Mouse (Mus musculus) embryonic facial prominence, embryonic 10.5 days (tissue): ENCODE data around the gene Fbxw14. TPM values are rescaled to one million over a fixed set of nuclear protein-coding genes. Genes with fewer than 3 reads are reported as not detected.
"Not testable (repeated sequence)": the region's sequence is repeated elsewhere in the genome, so short reads cannot be mapped to it uniquely, and the experiment has no call there.

ENCODE experiments used
- DNase-seq: peaks from one replicate; pipeline ENCODE4 v3.0.0-alpha.2; 2017; ENCODE audit warnings: low spot score
- H3K27ac ChIP-seq: fragments of 300-500 bp; sonication (generic); replicated peaks from 2 replicates; pipeline ENCODE4 v1.5.1; 2016; ENCODE audit warnings: mild to moderate bottlenecking
- H3K27me3 ChIP-seq: fragments of 300-500 bp; sonication (generic); replicated peaks from 2 replicates; pipeline ENCODE4 v1.6.1; 2016; ENCODE audit warnings: low read depth, mild to moderate bottlenecking; ENCODE audit not compliant: poor library complexity, severe bottlenecking
- H3K36me3 ChIP-seq: fragments of 300-500 bp; sonication (generic); replicated peaks from 2 replicates; pipeline ENCODE4 v1.6.1; 2016; ENCODE audit warnings: mild to moderate bottlenecking, moderate library complexity
- H3K4me1 ChIP-seq: fragments of 300-500 bp; sonication (generic); 2 replicates; pipeline ENCODE4 v1.6.1; 2016
- H3K4me3 ChIP-seq: fragments of 300-500 bp; sonication (generic); 2 replicates; pipeline ENCODE4 v1.5.1; 2016; ENCODE audit warnings: mild to moderate bottlenecking, moderate library complexity
- H3K9me3 ChIP-seq: fragments of 300-500 bp; sonication (generic); 2 replicates; pipeline ENCODE4 v1.6.1; 2016; ENCODE audit warnings: mild to moderate bottlenecking
- WGBS: fragments of 180-500 bp; shearing (Covaris S2); methylation state at CpG from one replicate; pipeline ENCODE4 v1.1.7; 2016; 5-methylcytosine and 5-hydroxymethylcytosine counted together
- polyA plus RNA-seq: library from polyadenylated mRNA; unstranded; fragments of >200 nt; fragmentation: Nextera tagmentation; extraction: Ambion mirVana; gene quantifications from 2 replicates; pipeline ENCODE4 v1.2.1, GENCODE M21; 2016

Fbxw14 gene
- polyA plus RNA-seq = not detected in 2 replicates

DNA sequence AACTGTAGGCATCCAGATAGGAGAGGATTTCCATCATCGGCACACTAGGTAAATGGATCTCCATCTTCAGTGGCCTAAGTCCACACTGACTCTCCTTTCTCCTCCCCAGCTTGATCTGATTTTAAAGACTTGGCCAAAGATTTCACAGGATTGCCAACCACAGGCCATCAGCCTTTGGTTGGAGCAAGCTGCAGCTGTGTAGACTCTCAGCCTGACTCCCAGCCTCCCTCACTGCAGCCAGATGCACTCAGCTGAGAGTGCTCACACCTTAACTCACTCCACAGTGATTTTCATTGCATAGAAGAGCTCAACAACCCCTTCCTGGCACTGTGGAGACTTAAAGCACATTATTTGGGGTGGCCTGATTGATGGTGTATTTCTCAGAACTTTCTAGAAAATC, at the start of gene Fbxw14:
TSS of gene Fbxw14 (minus strand) at position 101 of the 400 bp plus-strand sequence.
- not testable (repeated sequence) for DNase-seq

DNA sequence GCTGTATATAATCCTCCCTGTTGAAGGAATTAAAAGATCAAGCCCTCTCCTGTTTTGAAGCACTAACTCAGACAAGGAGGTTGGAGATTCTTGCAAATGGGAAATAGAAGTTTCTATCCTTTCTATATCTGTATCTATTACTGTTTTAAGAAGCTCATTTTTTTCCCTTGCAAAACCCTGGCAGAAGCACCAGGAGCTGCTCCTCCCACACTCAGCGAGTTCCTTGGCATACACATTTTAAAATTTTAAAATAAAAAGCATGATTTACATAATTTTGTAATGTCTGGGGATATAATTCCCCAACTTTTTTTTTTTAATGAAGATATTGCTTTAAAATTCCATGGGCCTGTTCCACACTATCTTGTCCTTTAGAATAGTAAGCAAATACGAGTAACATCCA, 24.4 kb downstream of the Fbxw14 start:
- Histone ChIP-seq H3K27me3 (no peaks in the 10 kb centered on the region), H3K36me3 (no peaks in the 10 kb centered on the region), H3K27ac (no peak overlapping the region), H3K4me3 (no peak overlapping the region), H3K4me1 (no peaks in the 10 kb centered on the region), H3K9me3 (peaks cover 8% of the 10 kb centered on the region; the same call in 1 of the 2 replicates)
- 71% methylated on average over 2 of the region's 2 CpGs for WGBS
- DNase-seq = no peak

More for the DNA sequence above, at the start of gene Fbxw14:
- not testable (repeated sequence) for H3K4me3 ChIP-seq, H3K27me3 ChIP-seq, H3K4me1 ChIP-seq, H3K36me3 ChIP-seq, H3K27ac ChIP-seq, H3K9me3 ChIP-seq
- WGBS = 100% methylated on average over 1 of the region's 1 CpGs

DNA sequence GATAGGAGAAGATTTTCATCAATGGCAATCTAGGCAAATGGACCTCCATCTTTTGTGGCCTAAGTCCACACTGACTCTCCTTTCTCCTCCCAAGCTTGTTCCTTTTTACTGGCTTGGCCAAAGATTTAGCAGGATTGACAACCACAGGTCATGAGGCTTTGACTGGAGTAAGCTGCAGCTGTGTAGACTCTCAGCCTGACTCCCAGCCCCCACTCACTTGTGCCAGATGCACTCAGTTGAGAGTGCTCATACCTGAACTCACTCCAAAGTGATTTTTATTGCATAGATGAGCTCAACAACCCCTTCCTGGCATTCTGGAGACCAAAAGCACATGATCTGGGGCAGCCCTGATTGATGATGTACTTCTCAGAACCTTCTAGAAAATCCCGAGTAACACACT, 52.8 kb downstream of the Fbxw14 start, which contains the start of gene Fbxw20:
TSS of gene Fbxw20 (minus strand) at position 101 of the 400 bp plus-strand sequence.
- no peaks in the 10 kb centered on the region for H3K27me3 ChIP-seq
- no peaks in the 10 kb centered on the region for H3K4me1 ChIP-seq
- H3K9me3 ChIP-seq = no peaks in the 10 kb centered on the region
- no peak within 1 kb of the TSS for H3K27ac ChIP-seq
- no peak within 1 kb of the TSS for H3K4me3 ChIP-seq
- WGBS = 84% methylated on average over 1 of the region's 1 CpGs
- DNase-seq = no peak
- H3K36me3 ChIP-seq = no peaks in the 10 kb centered on the region

Other genes starting within 250 kb of the Fbxw14 start
- gene Shisa5, start 249.1 kb downstream of the Fbxw14 start, polyA plus RNA-seq = 38.4 and 42.0 TPM in 2 replicates
- gene Trex1, start 227.9 kb downstream of the Fbxw14 start, polyA plus RNA-seq = 8.4 and 10.3 TPM in 2 replicates
- 35.9 and 36.7 TPM in 2 replicates for gene Atrip, start 213.6 kb downstream of the Fbxw14 start, polyA plus RNA-seq
- gene Ccdc51, start 205.2 kb downstream of the Fbxw14 start, polyA plus RNA-seq = 11.8 and 13.3 TPM in 2 replicates
- gene Tma7, start 205.1 kb downstream of the Fbxw14 start, polyA plus RNA-seq = 784 and 812 TPM in 2 replicates
- 24.8 and 28.6 TPM in 2 replicates for gene Plxnb1, start 192.3 kb downstream of the Fbxw14 start, polyA plus RNA-seq
- gene Fbxw21, start 125.6 kb downstream of the Fbxw14 start, polyA plus RNA-seq = not detected in 2 replicates
- gene Fbxw13, start 91.7 kb downstream of the Fbxw14 start, polyA plus RNA-seq = not detected in 2 replicates
- not detected in 2 replicates for gene Fbxw20, start 52.9 kb downstream of the Fbxw14 start, polyA plus RNA-seq
- not detected in 2 replicates for gene Fbxw28, start 52.0 kb upstream of the Fbxw14 start, polyA plus RNA-seq
- not detected in 2 replicates for gene Fbxw22, start 116.6 kb upstream of the Fbxw14 start, polyA plus RNA-seq
- not detected in 2 replicates for gene Fbxw16, start 161.5 kb upstream of the Fbxw14 start, polyA plus RNA-seq
- gene Fbxw19, start 208.2 kb upstream of the Fbxw14 start, polyA plus RNA-seq = not detected in 2 replicates